Mouse (Mus musculus) myocyte (in vitro differentiated cells): Measurements from ENCODE around the gene Cct6b. TPM values are rescaled to one million over a fixed set of nuclear protein-coding genes. Genes with fewer than 3 reads are reported as not detected.

Experiments used
- H3K27me3 ChIP-seq: one replicate; pipeline ENCODE4 v1.6.1; 2011; ENCODE audit not compliant: control insufficient read depth, insufficient read depth, insufficient read length
- H3K36me3 ChIP-seq: one replicate; pipeline ENCODE4 v1.6.1; 2011; ENCODE audit not compliant: control insufficient read depth, insufficient read depth
- H3K4me2 ChIP-seq: one replicate; pipeline ENCODE4 v1.6.1; 2011; ENCODE audit warnings: low read depth, control low read depth
- H3K4me3 ChIP-seq: one replicate; pipeline ENCODE4 v1.5.1; 2011; ENCODE audit warnings: mild to moderate bottlenecking, control low read depth, moderate library complexity
- H3K79me2 ChIP-seq: one replicate; pipeline ENCODE4 v1.6.1; 2011; ENCODE audit not compliant: control insufficient read depth, insufficient read depth
- H3ac ChIP-seq: one replicate; pipeline ENCODE4 v1.6.1; 2011; ENCODE audit not compliant: control insufficient read depth, insufficient read length
- E2F4 ChIP-seq: IDR thresholded peaks from one replicate; pipeline ENCODE4 v1.6.1; 2011; ENCODE audit warnings: mild to moderate bottlenecking, control low read depth, moderate library complexity; ENCODE audit not compliant: insufficient read depth
- MYOD1 ChIP-seq, 3 experiments: IDR thresholded peaks; one replicate each; pipeline ENCODE4 v1.6.1; 2011; ENCODE audit warnings: control low read depth in 2 of 3, low read depth in 2 of 3, mild to moderate bottlenecking in 2 of 3, moderate library complexity in 1 of 3; ENCODE audit not compliant: insufficient read length in 2 of 3, control insufficient read depth in 1 of 3
- POLR2A ChIP-seq: IDR thresholded peaks from one replicate; pipeline ENCODE4 v1.6.1; 2011; ENCODE audit warnings: low read depth, mild to moderate bottlenecking, control low read depth, moderate library complexity; ENCODE audit not compliant: insufficient read length
- POLR2AphosphoS2 ChIP-seq: IDR thresholded peaks from one replicate; pipeline ENCODE4 v1.6.1; 2011; ENCODE audit warnings: low read depth, control low read depth; ENCODE audit not compliant: insufficient read length
- TCF12 ChIP-seq: IDR thresholded peaks from one replicate; pipeline ENCODE4 v1.6.1; 2011; ENCODE audit warnings: mild to moderate bottlenecking, control low read depth; ENCODE audit not compliant: poor library complexity, insufficient read depth, severe bottlenecking
- TCF3 ChIP-seq: IDR thresholded peaks from one replicate; pipeline ENCODE4 v1.6.1; 2011; ENCODE audit warnings: low read depth, control low read depth; ENCODE audit not compliant: insufficient read length
- USF1 ChIP-seq: IDR thresholded peaks from one replicate; pipeline ENCODE4 v1.6.1; 2011; ENCODE audit warnings: low read depth, mild to moderate bottlenecking, control low read depth, moderate library complexity
- polyA plus RNA-seq: library from polyadenylated mRNA; unstranded; fragments of >200 nt; fragmentation: generic; extraction: Trizol; gene quantifications from one replicate; pipeline ENCODE4 v1.2.1, GENCODE M21; 2012; ENCODE audit warnings: missing spikeins

Cct6b gene
- polyA plus RNA-seq, 1 experiment, result 0.30 TPM

DNA sequence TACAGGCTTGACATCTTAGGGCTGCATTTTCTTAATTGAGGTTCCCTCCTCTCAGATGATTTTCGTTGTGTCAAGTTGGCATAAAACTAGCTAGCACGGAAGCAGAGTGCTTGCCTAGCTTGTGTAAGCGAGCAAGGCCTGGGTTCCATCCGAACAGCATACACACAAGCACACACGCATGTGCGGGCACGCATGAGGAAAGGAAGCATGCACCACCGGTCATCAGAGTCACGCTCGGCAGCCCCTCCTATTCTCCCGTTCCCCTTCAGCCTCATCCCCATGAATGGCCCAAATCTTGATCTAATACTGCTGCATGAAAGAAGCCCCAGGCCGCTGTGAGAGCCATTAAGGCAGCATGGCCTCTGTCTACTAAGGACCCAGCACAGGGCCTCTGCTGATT, 85.6 kb downstream of the Cct6b start:
- Histone ChIP-seq H3K4me2 (no peak overlapping the region), H3K36me3 (no peaks in the 10 kb centered on the region), H3K79me2 (no peaks in the 10 kb centered on the region), H3K4me3 (no peak overlapping the region), H3K27me3 (peaks cover 2% of the 10 kb centered on the region), H3ac (no peak overlapping the region)
- TF ChIP-seq TCF3 (no peak), E2F4 (no peak), POLR2AphosphoS2 (no peak), POLR2A (no peak), TCF12 (no peak), MYOD1 (IDR thresholded peaks at IDR 0.05; ENCODE audit: control insufficient read depth in 1 of 3, insufficient read length in 2 of 3, low read depth in 2 of 3) (no peak), USF1 (no peak)

Other genes starting within 250 kb of the Cct6b start
- gene Zfp830, start within 50 bp of the Cct6b start, polyA plus RNA-seq, result 13.2 TPM
- gene Lig3, start 16.8 kb upstream of the Cct6b start, polyA plus RNA-seq, result 16.7 TPM
- 1.8 TPM for gene Rffl, start 106.9 kb upstream of the Cct6b start, polyA plus RNA-seq
- 9.1 TPM for gene Rad51d, start 126.3 kb upstream of the Cct6b start, polyA plus RNA-seq
- gene Fndc8, start 127.8 kb upstream of the Cct6b start, polyA plus RNA-seq, result 0.04 TPM
- gene Nle1, start 144.1 kb upstream of the Cct6b start, polyA plus RNA-seq, result 33.7 TPM
- gene Unc45b, start 146.2 kb upstream of the Cct6b start, polyA plus RNA-seq, result 99.6 TPM
- gene Slfn5, start 187.0 kb upstream of the Cct6b start, polyA plus RNA-seq, result 0.11 TPM
- gene Slfn9, start 227.5 kb upstream of the Cct6b start, polyA plus RNA-seq, result 0.22 TPM